Mouse (Mus musculus) intestine, embryonic 16.5 days (tissue): Measurements from ENCODE around the gene Tmc8. TPM values are rescaled to one million over a fixed set of nuclear protein-coding genes. Genes with fewer than 3 reads are reported as not detected.

Experiments
- ATAC-seq: fragments of 200-750 bp; cut with Nextera tagmentation; 2 replicates; pipeline ENCODE4 v1.8.0; 2017; ENCODE audit warnings: moderate TSS enrichment, moderate library complexity
- H3K27ac ChIP-seq: fragments of 300-500 bp; sonication (generic); 2 replicates; pipeline ENCODE4 v1.5.1; 2014; ENCODE audit warnings: mild to moderate bottlenecking, low read length
- H3K27me3 ChIP-seq: fragments of 300-500 bp; sonication (generic); replicated peaks from 2 replicates; pipeline ENCODE4 v1.6.1; 2014; ENCODE audit warnings: low read length, control low read depth, mixed read lengths; ENCODE audit not compliant: control insufficient read depth, insufficient read depth
- H3K36me3 ChIP-seq: fragments of 300-500 bp; sonication (generic); 2 replicates; pipeline ENCODE4 v1.6.1; 2014; ENCODE audit warnings: low read length, control low read depth; ENCODE audit not compliant: control insufficient read depth, insufficient read depth
- H3K4me1 ChIP-seq: fragments of 300-500 bp; sonication (generic); 2 replicates; pipeline ENCODE4 v1.6.1; 2014; ENCODE audit warnings: low read length, control low read depth, mixed read lengths; ENCODE audit not compliant: control insufficient read depth, insufficient read depth
- H3K4me2 ChIP-seq: fragments of 300-500 bp; sonication (generic); 2 replicates; pipeline ENCODE4 v1.6.1; 2014; ENCODE audit warnings: low read depth, low read length, control low read depth
- H3K4me3 ChIP-seq: fragments of 300-500 bp; sonication (generic); 2 replicates; pipeline ENCODE4 v1.5.1; 2014; ENCODE audit warnings: mild to moderate bottlenecking, low read length
- H3K9ac ChIP-seq: fragments of 300-500 bp; sonication (generic); 2 replicates; pipeline ENCODE4 v1.6.1; 2014; ENCODE audit warnings: low read depth, low read length
- H3K9me3 ChIP-seq: fragments of 300-500 bp; sonication (generic); 2 replicates; pipeline ENCODE4 v1.6.1; 2016; ENCODE audit warnings: low read length, control low read depth; ENCODE audit not compliant: control insufficient read depth
- WGBS: fragments of 180-500 bp; shearing (Covaris S2); extraction: QIAGEN DNeasy Blood & Tissue Kit; methylation state at CpG from one replicate; pipeline ENCODE4 v1.1.7; 2014; 5-methylcytosine and 5-hydroxymethylcytosine counted together
- polyA plus RNA-seq: library from polyadenylated mRNA; unstranded; fragments of >200 nt; fragmentation: Nextera tagmentation; extraction: Ambion mirVana; gene quantifications from 2 replicates; pipeline ENCODE4 v1.2.1, GENCODE M21; 2015

Tmc8 gene
- polyA plus RNA-seq, result 14.5 and 17.4 TPM in 2 replicates

DNA sequence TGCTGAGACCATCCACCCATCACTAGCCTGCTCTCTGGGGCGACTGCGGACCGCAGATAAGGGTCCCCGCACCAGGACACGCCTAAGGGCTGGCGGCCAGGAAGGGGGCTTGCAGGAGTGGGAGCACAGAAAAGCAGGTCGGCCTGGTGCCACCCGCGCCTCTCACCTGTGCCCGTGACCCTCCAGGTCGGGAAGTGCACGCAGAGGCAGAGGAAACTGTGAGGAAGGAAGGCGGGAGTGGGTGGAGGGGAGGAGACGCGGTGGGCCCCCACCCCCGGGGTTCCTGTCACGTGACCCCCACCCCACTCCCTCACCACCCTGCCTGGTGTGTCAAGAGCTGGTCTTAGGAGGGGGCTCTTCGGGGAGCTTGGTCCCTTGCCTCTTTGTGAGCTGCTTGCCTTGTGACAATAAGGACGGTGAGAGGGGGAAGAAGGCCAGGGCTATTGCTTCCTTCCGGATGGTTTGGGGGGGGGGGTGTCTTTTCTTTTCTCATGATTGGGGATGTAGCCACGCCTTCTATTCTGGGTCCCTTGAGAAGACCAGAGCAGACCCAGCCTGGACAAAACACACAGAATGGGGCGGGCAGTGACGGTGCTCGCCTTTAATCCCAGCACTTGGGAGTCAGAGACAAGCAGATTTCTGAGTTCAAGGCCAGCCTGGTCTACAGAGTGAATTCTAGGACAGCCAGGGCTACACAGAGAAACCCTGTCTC lies at the start of gene Tmc8, which contains the start of gene Tmc6:
Gene Tmc8 (plus strand): TSS at position 84 of the 712 bp plus-strand sequence.
Gene Tmc6 (minus strand): TSS at position 206 of the 712 bp plus-strand sequence.
- Histone ChIP-seq H3K27me3 (no peaks in the 10 kb centered on the region), H3K4me3 (peak within 1 kb of the TSS; percentile 64), H3K4me1 (peaks cover 42% of the 10 kb centered on the region), H3K4me2 (peak within 1 kb of the TSS; percentile 91), H3K9ac (peak within 1 kb of the TSS; percentile 77), H3K27ac (peak within 1 kb of the TSS; percentile 92), H3K9me3 (no peaks in the 10 kb centered on the region), H3K36me3 (peaks cover 3% of the 10 kb centered on the region; the same call in 1 of the 2 replicates)
- no peak for ATAC-seq
- 60% methylated on average over 24 of the region's 24 CpGs for WGBS

GRCm38 (mm10) chr11:117736037-117736689 lies 45.7 kb upstream of the Tmc8 start:
- ATAC-seq, result peak; percentile 71
- H3K4me1 ChIP-seq, result no peaks in the 10 kb centered on the region
- H3K4me3 ChIP-seq, result no peak overlapping the region
- 60% methylated on average over 5 of the region's 5 CpGs for WGBS
- no peaks in the 10 kb centered on the region for H3K27me3 ChIP-seq
- no peak overlapping the region for H3K4me2 ChIP-seq
- H3K36me3 ChIP-seq, result peaks cover 8% of the 10 kb centered on the region
- no peak overlapping the region for H3K9ac ChIP-seq
- no peak overlapping the region for H3K27ac ChIP-seq
- H3K9me3 ChIP-seq, result no peaks in the 10 kb centered on the region

- Histone ChIP-seq H3K36me3 (peaks cover 11% of the 10 kb centered on the region), H3K4me3 (no peak overlapping the region), H3K4me2 (no peak overlapping the region), H3K9me3 (no peaks in the 10 kb centered on the region), H3K27me3 (no peaks in the 10 kb centered on the region), H3K9ac (no peak overlapping the region), H3K27ac (no peak overlapping the region), H3K4me1 (no peaks in the 10 kb centered on the region)
- WGBS, result 85% methylated on average over 5 of the region's 5 CpGs
- no peak for ATAC-seq
Measured at GRCm38 (mm10) chr11:117738123-117738522, 43.8 kb upstream of the Tmc8 start.

DNA sequence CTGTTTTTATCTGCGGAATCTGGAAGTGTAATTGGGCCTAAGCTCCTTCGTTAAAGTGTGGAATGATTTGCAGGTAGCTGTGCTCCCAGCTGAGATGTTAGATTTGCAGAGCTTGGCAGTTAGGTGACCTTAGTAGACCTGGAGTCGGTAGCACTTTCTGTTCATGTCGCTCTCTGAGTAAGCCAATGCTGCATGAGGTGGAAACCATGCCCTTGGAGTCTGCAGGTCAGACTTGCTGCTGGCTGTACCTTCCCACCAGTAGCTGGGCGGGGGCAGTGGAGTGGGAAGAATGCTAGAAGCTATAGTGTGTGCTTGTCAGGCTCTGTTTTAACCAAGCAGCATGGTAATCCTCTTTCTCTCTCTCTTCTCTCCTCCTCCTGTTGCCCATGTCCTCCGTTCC lies 40.7 kb upstream of the Tmc8 start:
- Histone ChIP-seq H3K27me3 (no peaks in the 10 kb centered on the region), H3K4me2 (no peak overlapping the region), H3K36me3 (peaks cover 18% of the 10 kb centered on the region), H3K4me3 (no peak overlapping the region), H3K9ac (no peak overlapping the region), H3K9me3 (no peaks in the 10 kb centered on the region), H3K27ac (no peak overlapping the region), H3K4me1 (no peaks in the 10 kb centered on the region)
- 94% methylated on average over 6 of the region's 6 CpGs for WGBS
- ATAC-seq, result no peak

- whole genome bisulfite sequencing, result 87% methylated on average over 8 of the region's 8 CpGs
- Histone ChIP-seq H3K36me3 (peaks cover 18% of the 10 kb centered on the region), H3K4me3 (no peak overlapping the region), H3K4me1 (no peaks in the 10 kb centered on the region), H3K9me3 (no peaks in the 10 kb centered on the region), H3K27me3 (no peaks in the 10 kb centered on the region), H3K4me2 (no peak overlapping the region), H3K27ac (no peak overlapping the region), H3K9ac (no peak overlapping the region)
- ATAC-seq, result no peak
Measured at GRCm38 (mm10) chr11:117742243-117742642, 39.6 kb upstream of the Tmc8 start.

- H3K27me3 ChIP-seq, result no peaks in the 10 kb centered on the region
- H3K9me3 ChIP-seq, result no peaks in the 10 kb centered on the region
- 87% methylated on average over 8 of the region's 8 CpGs for WGBS
- H3K36me3 ChIP-seq, result peaks cover 18% of the 10 kb centered on the region
- H3K27ac ChIP-seq, result no peak overlapping the region
- no peak for ATAC-seq
- no peaks in the 10 kb centered on the region for H3K4me1 ChIP-seq
- H3K9ac ChIP-seq, result no peak overlapping the region
- no peak overlapping the region for H3K4me3 ChIP-seq
- H3K4me2 ChIP-seq, result no peak overlapping the region
Measured at GRCm38 (mm10) chr11:117742715-117743114, 39.2 kb upstream of the Tmc8 start.

DNA sequence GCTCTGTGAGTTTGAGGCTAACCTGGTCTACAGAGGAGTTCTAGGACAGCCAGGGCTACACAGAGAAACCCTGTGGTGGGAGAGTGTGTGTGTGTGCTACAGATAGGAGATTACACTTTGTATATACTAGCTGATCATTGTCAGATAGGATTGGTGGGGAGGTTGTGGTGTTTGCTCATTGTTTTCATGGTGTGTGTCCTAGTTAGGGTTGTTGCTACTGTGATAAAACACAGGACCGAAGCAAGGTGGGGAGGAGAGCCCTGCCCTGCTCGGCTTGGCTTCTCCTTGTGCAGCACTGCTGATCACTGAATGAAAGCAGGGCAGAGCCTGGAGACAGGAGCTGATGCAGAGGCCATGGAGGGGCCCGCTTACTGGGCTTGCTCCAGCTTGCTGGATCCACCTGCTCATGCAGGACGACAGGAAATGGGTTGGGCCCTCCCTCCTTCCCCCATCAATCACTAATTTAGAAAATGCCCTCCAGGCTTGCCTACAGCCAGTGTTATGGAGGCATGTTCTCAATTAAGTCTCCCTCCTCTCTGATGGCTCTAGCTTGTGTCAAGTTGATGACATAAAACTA lies 38.3 kb upstream of the Tmc8 start:
- 68% methylated on average over 4 of the region's 4 CpGs for WGBS
- Histone ChIP-seq H3K27me3 (no peaks in the 10 kb centered on the region), H3K4me1 (no peaks in the 10 kb centered on the region), H3K9me3 (no peaks in the 10 kb centered on the region), H3K4me2 (no peak overlapping the region), H3K27ac (no peak overlapping the region), H3K36me3 (peaks cover 24% of the 10 kb centered on the region), H3K4me3 (no peak overlapping the region), H3K9ac (no peak overlapping the region)
- ATAC-seq, result no peak

DNA sequence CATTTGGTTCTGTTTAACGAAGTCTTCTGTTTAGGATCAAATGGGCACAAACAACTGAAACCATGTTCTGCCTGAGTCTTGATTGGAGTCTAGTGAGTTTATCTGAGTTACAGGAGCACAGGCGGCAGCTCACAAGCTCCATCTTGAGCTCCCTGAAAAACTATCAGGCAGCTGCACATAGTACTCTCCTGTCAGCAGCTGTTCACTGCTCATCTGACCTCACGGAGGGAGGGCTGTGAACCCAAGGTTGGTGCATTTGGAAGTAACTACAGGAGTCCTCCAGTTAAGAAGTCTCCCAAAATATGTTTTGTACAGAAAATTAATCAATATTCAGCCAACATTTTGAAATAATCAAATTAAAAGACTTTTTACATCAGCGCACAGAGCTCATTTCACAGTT lies 33.2 kb upstream of the Tmc8 start:
- no peak overlapping the region for H3K9ac ChIP-seq
- no peaks in the 10 kb centered on the region for H3K9me3 ChIP-seq
- no peak overlapping the region for H3K4me2 ChIP-seq
- 84% methylated on average over 4 of the region's 4 CpGs for WGBS
- no peak overlapping the region for H3K4me3 ChIP-seq
- ATAC-seq, result no peak
- H3K27me3 ChIP-seq, result no peaks in the 10 kb centered on the region
- no peak overlapping the region for H3K27ac ChIP-seq
- H3K4me1 ChIP-seq, result no peaks in the 10 kb centered on the region
- peaks cover 36% of the 10 kb centered on the region; the same call in 1 of the 2 replicates for H3K36me3 ChIP-seq

DNA sequence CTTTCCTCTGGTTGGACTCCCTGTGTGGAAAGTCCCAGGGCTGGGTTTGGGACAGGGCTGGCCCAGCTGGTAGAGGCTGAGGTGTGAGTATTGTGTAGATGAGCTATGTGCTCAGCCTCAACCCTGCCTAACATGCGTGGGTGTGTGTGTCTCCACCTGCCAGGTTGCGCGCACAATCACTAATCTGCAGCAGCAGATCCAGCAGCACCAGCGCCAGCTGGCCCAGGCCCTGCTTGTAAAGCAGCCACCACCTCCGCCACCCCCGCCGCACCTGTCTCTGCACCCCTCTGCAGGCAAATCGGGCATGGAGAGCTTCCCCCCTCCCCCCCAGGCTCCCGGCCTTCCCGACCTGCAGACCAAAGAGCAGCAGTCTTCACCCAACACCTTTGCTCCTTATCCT lies 32.5 kb upstream of the Tmc8 start:
- Histone ChIP-seq H3K9ac (no peak overlapping the region), H3K4me1 (no peaks in the 10 kb centered on the region), H3K36me3 (peaks cover 36% of the 10 kb centered on the region; the same call in 1 of the 2 replicates), H3K4me3 (no peak overlapping the region), H3K9me3 (no peaks in the 10 kb centered on the region), H3K27me3 (no peaks in the 10 kb centered on the region), H3K27ac (no peak overlapping the region), H3K4me2 (no peak overlapping the region)
- no peak for ATAC-seq
- 90% methylated on average over 10 of the region's 10 CpGs for WGBS
